Mouse (Mus musculus) kidney, postnatal 0 days (tissue): Measurements from ENCODE around the gene Sipa1l3. TPM values are rescaled to one million over a fixed set of nuclear protein-coding genes. Genes with fewer than 3 reads are reported as not detected.
A peak's percentile ranks its signal among the peaks of the same experiment; 100 is the strongest.

ENCODE experiments used
- ATAC-seq: fragments of 200-750 bp; cut with Nextera tagmentation; replicated peaks from 2 replicates; pipeline ENCODE4 v1.8.0; 2017; ENCODE audit warnings: low read depth, moderate number of reproducible peaks, moderate TSS enrichment, moderate library complexity; ENCODE audit not compliant: low FRiP score
- DNase-seq: peaks from one replicate; pipeline ENCODE4 v3.0.0-alpha.2; 2016; ENCODE audit warnings: low spot score
- H3K27ac ChIP-seq: fragments of 300-500 bp; sonication (generic); 2 replicates; pipeline ENCODE4 v1.5.1; 2014; ENCODE audit warnings: mild to moderate bottlenecking
- H3K27me3 ChIP-seq: fragments of 300-500 bp; sonication (generic); 2 replicates; pipeline ENCODE4 v1.6.1; 2014; ENCODE audit warnings: low read length, mixed read lengths; ENCODE audit not compliant: insufficient read depth
- H3K36me3 ChIP-seq: fragments of 300-500 bp; sonication (generic); 2 replicates; pipeline ENCODE4 v1.6.1; 2014; ENCODE audit warnings: low read length, mixed read lengths; ENCODE audit not compliant: insufficient read depth
- H3K4me1 ChIP-seq: fragments of 300-500 bp; sonication (generic); replicated peaks from 2 replicates; pipeline ENCODE4 v1.6.1; 2014; ENCODE audit warnings: antibody characterized with exemption, low read length, mixed read lengths; ENCODE audit not compliant: insufficient read depth
- H3K4me2 ChIP-seq: fragments of 300-500 bp; sonication (generic); 2 replicates; pipeline ENCODE4 v1.6.1; 2014; ENCODE audit warnings: mild to moderate bottlenecking, low read length, moderate library complexity, mixed read lengths
- H3K4me3 ChIP-seq: fragments of 300-500 bp; sonication (generic); replicated peaks from 2 replicates; pipeline ENCODE4 v1.5.1; 2014; ENCODE audit warnings: low read depth, low read length
- H3K9ac ChIP-seq: fragments of 300-500 bp; sonication (generic); 2 replicates; pipeline ENCODE4 v1.6.1; 2014; ENCODE audit warnings: low read depth, low read length
- H3K9me3 ChIP-seq: fragments of 300-500 bp; sonication (generic); replicated peaks from 2 replicates; pipeline ENCODE4 v1.6.1; 2016; ENCODE audit warnings: low read length, inconsistent platforms, mixed read lengths
- CTCF ChIP-seq: IDR thresholded peaks from 2 replicates; pipeline ENCODE4 v1.5.1; 2016; ENCODE audit warnings: antibody characterized with exemption, low read depth, mild to moderate bottlenecking, moderate library complexity
- WGBS: fragments of 180-500 bp; shearing (Covaris S2); extraction: QIAGEN DNeasy Blood & Tissue Kit; methylation state at CpG from one replicate; pipeline ENCODE4 v1.1.7; 2014; 5-methylcytosine and 5-hydroxymethylcytosine counted together
- polyA plus RNA-seq: library from polyadenylated mRNA; unstranded; fragments of >200 nt; fragmentation: Nextera tagmentation; extraction: Ambion mirVana; gene quantifications from 2 replicates; pipeline ENCODE4 v1.2.1, GENCODE M21; 2015

The Sipa1l3 gene
- polyA plus RNA-seq, 1 experiment from 2014 or later, result 8.3 TPM

- Histone ChIP-seq H3K9ac (no peak overlapping the region), H3K27me3 (no peaks in the 10 kb centered on the region), H3K4me1 (peaks cover 16% of the 10 kb centered on the region), H3K36me3 (no peaks in the 10 kb centered on the region), H3K4me2 (no peak overlapping the region), H3K9me3 (no peaks in the 10 kb centered on the region), H3K27ac (no peak overlapping the region), H3K4me3 (no peak overlapping the region)
- no peak for TF ChIP-seq CTCF
- ATAC-seq (no peak), DNase-seq (no peak)
- WGBS, result 88% methylated on average over 4 of the region's 4 CpGs
Measured at GRCm38 (mm10) chr7:29465736-29466135, 52.7 kb downstream of the Sipa1l3 start.

DNA sequence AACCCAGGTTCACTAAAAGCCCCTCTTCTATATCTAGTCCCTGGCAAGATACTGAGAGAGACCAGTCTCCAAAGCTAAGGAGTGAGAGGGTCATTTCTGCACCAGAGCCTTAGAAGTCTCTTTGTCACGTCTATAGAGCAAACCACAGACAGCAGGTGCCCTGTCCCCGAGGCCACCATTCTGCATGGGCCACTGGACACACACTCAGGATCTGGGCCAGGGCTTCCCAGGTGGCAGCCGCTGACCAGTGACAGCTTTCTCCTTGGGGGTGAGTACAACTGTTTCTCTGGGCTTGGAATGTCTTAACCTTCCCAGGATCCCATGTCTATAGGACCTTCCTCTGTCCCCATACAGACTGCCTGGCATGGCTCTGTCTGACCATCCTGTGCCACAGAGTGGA lies 55.6 kb downstream of the Sipa1l3 start:
- no peak overlapping the region for H3K4me3 ChIP-seq
- H3K27me3 ChIP-seq, result no peaks in the 10 kb centered on the region
- H3K36me3 ChIP-seq, result no peaks in the 10 kb centered on the region
- 76% methylated on average over 3 of the region's 3 CpGs for WGBS
- no peak for ATAC-seq
- no peak overlapping the region for H3K4me2 ChIP-seq
- no peaks in the 10 kb centered on the region for H3K9me3 ChIP-seq
- H3K9ac ChIP-seq, result no peak overlapping the region
- peaks cover 10% of the 10 kb centered on the region; the same call in 1 of the 2 replicates for H3K4me1 ChIP-seq
- TF ChIP-seq CTCF, result no peak
- H3K27ac ChIP-seq, result no peak overlapping the region
- no peak for DNase-seq

DNA sequence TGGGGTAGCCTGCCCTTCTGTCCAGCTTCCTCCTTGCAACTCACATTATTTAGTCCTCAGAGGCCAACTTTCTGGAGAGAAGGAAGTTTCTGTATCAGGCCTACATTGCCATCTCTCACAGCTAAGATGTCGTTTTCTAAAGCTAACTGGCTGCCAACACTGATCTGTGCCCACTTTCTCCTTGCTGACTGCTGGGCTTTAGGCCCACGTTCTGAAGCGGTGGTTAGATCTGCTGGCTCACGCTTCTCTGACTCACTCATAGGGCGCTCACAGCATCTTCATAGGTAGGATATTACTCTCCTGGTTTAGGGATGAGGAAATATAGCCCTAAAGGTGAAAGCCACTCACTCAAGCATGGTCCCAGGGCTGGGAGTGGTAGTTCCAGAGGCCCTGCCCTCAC lies 56.3 kb downstream of the Sipa1l3 start:
- Histone ChIP-seq H3K9ac (no peak overlapping the region), H3K27me3 (no peaks in the 10 kb centered on the region), H3K4me1 (peaks cover 12% of the 10 kb centered on the region; the same call in 1 of the 2 replicates), H3K27ac (peak overlapping the region; percentile 25; the same call in 1 of the 2 replicates), H3K9me3 (no peaks in the 10 kb centered on the region), H3K36me3 (no peaks in the 10 kb centered on the region), H3K4me2 (no peak overlapping the region), H3K4me3 (no peak overlapping the region)
- WGBS, result 68% methylated on average over 5 of the region's 5 CpGs
- no peak for ATAC-seq
- no peak for TF ChIP-seq CTCF
- DNase-seq, result no peak

- peak overlapping the region; percentile 25; the same call in 1 of the 2 replicates for H3K27ac ChIP-seq
- no peak for TF ChIP-seq CTCF
- H3K4me2 ChIP-seq, result no peak overlapping the region
- no peaks in the 10 kb centered on the region for H3K36me3 ChIP-seq
- peaks cover 12% of the 10 kb centered on the region; the same call in 1 of the 2 replicates for H3K4me1 ChIP-seq
- no peaks in the 10 kb centered on the region for H3K27me3 ChIP-seq
- 62% methylated on average over 10 of the region's 10 CpGs for WGBS
- H3K9me3 ChIP-seq, result no peaks in the 10 kb centered on the region
- no peak overlapping the region for H3K4me3 ChIP-seq
- H3K9ac ChIP-seq, result no peak overlapping the region
- no peak for ATAC-seq
- no peak for DNase-seq
Measured at GRCm38 (mm10) chr7:29461557-29461956, 56.9 kb downstream of the Sipa1l3 start.

DNA sequence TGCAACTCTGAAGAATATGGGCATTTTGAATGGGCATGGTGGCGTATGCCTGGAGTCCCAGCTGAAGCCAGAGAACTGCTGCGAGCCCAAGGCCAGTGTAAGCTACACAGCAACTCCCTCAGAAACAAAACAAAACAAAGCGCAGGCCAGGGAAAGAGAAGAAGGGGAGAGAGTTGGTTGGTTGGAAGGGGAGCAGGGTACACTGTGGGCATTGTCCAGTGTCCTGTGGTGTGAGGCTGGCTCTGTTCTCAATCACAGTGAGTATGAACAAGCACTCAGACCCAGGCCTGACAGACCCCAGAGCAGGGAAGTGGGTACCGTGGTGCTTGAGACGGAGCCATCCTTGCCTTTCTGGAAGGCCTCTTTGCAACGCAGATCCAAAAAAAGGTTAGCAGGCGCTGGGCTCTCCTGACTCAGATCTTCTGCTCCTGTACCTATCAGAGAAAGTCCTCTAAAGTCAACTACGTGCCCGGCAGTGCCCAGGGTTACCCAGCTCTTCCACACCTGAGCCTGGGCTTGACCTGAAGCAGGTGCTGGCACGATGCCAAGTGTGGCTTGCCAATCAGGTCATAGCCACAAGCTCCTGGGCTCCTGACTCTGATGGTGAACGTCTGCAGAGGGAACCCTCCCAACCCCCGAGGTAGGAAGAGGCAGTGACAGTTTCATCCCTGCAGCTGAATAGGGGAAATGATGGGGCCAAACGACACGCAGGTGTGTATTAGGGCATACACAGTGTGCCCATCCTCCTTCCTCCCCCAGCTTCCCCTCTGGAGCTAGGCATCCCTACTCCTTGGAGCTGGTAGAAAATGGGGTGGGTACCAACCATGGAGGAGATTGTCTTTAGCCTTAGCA lies 59.3 kb downstream of the Sipa1l3 start:
- H3K9ac ChIP-seq, result no peak overlapping the region
- WGBS, result 85% methylated on average over 14 of the region's 14 CpGs
- H3K27me3 ChIP-seq, result no peaks in the 10 kb centered on the region
- no peak overlapping the region for H3K4me2 ChIP-seq
- no peak for ATAC-seq
- no peak for TF ChIP-seq CTCF
- DNase-seq, result no peak
- H3K27ac ChIP-seq, result no peak overlapping the region
- H3K4me1 ChIP-seq, result peaks cover 12% of the 10 kb centered on the region; the same call in 1 of the 2 replicates
- no peak overlapping the region for H3K4me3 ChIP-seq
- no peaks in the 10 kb centered on the region for H3K9me3 ChIP-seq
- H3K36me3 ChIP-seq, result no peaks in the 10 kb centered on the region

DNA sequence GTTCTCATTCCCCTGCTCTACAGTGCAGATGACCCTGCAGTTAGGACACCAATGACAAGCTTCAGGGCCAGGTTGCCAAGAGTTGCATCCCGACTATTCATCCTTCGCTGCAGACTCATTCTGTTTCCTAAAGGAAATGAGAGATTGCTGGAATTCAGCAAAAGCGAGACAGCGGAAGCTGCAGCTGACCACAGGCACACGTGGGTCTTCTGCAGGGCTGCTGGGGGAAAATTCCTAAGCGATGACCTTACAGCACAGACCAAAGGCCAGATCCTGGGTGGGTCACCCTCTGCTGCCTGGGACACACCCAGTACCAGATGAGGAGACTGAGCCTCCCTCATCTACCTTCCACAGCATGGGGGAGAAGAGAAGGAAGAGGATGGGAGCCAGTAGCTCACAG lies 60.7 kb downstream of the Sipa1l3 start:
- no peak overlapping the region for H3K4me3 ChIP-seq
- no peak overlapping the region for H3K4me2 ChIP-seq
- ATAC-seq, result 0 out of 2 replicates have a peak, but pooled peaks have one; percentile 8
- peak; percentile 82 for DNase-seq
- 50% methylated on average over 6 of the region's 6 CpGs for WGBS
- peaks cover 13% of the 10 kb centered on the region; the same call in 1 of the 2 replicates for H3K4me1 ChIP-seq
- H3K9me3 ChIP-seq, result no peaks in the 10 kb centered on the region
- no peaks in the 10 kb centered on the region for H3K36me3 ChIP-seq
- TF ChIP-seq CTCF, result no peak
- H3K9ac ChIP-seq, result no peak overlapping the region
- H3K27ac ChIP-seq, result 0 out of 2 replicates have a peak overlapping the region, but pooled peaks have one; percentile 13
- no peaks in the 10 kb centered on the region for H3K27me3 ChIP-seq
